Mouse (Mus musculus): ENCODE measurements around the gene Ptpn7.

- TF ChIP-seq CTCF (IDR thresholded peaks at IDR 0.05; ENCODE audit: low read depth) (no peak), EP300 (IDR thresholded peaks at IDR 0.05; ENCODE audit: low read depth) (no peak)
Observed at GRCm38 (mm10) chr1:135083465-135083864, 49.0 kb upstream of the Ptpn7 start.
